Mouse (Mus musculus): ENCODE data around the gene Kcnq1.

DNA sequence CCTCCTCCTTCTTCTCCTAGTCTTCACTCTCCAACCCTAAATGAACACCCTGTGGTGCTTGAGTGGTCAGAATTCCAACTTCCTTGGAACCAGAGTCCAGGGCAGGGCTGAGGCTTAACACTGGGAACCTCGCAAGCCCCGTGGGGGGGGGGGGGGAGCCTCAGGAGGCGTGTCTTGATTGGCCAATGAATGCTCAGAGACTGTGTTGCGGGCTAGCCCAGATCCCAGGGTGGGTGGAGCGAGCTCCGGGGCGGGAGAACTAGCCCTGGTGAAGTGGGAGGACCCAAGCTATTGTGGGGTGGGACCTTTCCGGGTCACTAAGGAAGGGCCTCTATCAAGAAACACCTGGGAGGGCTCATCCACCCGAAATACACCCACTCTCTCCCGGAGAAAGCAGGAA lies 368.6 kb downstream of the Kcnq1 start:
- no peak for TF ChIP-seq GATA1 (IDR thresholded peaks at IDR 0.05; ENCODE audit: borderline replicate concordance, low read length)
- no peak for TF ChIP-seq FLI1 (IDR thresholded peaks at IDR 0.05; ENCODE audit: low read length)
